Mouse (Mus musculus) telencephalon, adult 2 months (tissue): ENCODE data around the gene Tmem211.

Source experiments
- DNase-seq: peaks from one replicate; pipeline ENCODE4 v3.0.0-alpha.2; 2011; ENCODE audit warnings: low read depth, low spot score

The Tmem211 gene

GRCm38 (mm10) chr5:113212156-113212835, 14.4 kb upstream of the Tmem211 start:
- no peak for DNase-seq

GRCm38 (mm10) chr5:113214041-113214440, 12.7 kb upstream of the Tmem211 start:
- DNase-seq, result no peak

- DNase-seq, result no peak
Observed at GRCm38 (mm10) chr5:113214455-113214854, 12.3 kb upstream of the Tmem211 start.

- DNase-seq, result peak; percentile 52
Observed at GRCm38 (mm10) chr5:113215610-113216011, 11.1 kb upstream of the Tmem211 start.

- DNase-seq, result no peak
Observed at GRCm38 (mm10) chr5:113216328-113216960, 10.3 kb upstream of the Tmem211 start.

GRCm38 (mm10) chr5:113217076-113217475, 9.6 kb upstream of the Tmem211 start:
- no peak for DNase-seq

GRCm38 (mm10) chr5:113218617-113219235, 8.0 kb upstream of the Tmem211 start:
- no peak for DNase-seq

- DNase-seq, result no peak
Observed at GRCm38 (mm10) chr5:113219450-113219849, 7.3 kb upstream of the Tmem211 start.

- no peak for DNase-seq
Observed at GRCm38 (mm10) chr5:113219876-113220275, 6.8 kb upstream of the Tmem211 start.

GRCm38 (mm10) chr5:113220383-113221146, 6.1 kb upstream of the Tmem211 start:
- no peak for DNase-seq

GRCm38 (mm10) chr5:113221147-113221865, 5.4 kb upstream of the Tmem211 start, which contains the start of gene 2900026A02Rik:
Gene 2900026A02Rik (minus strand): TSS chr5:113221236.
- DNase-seq, result no peak

- DNase-seq, result no peak
Observed at GRCm38 (mm10) chr5:113223888-113224287, 2.8 kb upstream of the Tmem211 start.

- no peak for DNase-seq
Observed at GRCm38 (mm10) chr5:113225271-113225670, 1.4 kb upstream of the Tmem211 start.

- no peak for DNase-seq
Observed at GRCm38 (mm10) chr5:113225686-113226435, 848 bp upstream of the Tmem211 start.

GRCm38 (mm10) chr5:113230196-113230595, 3.5 kb downstream of the Tmem211 start:
- DNase-seq, result no peak

- DNase-seq, result no peak
Observed at GRCm38 (mm10) chr5:113249263-113249930, 22.7 kb downstream of the Tmem211 start.

GRCm38 (mm10) chr5:113250806-113251205, 24.1 kb downstream of the Tmem211 start:
- peak; percentile 28 for DNase-seq

- no peak for DNase-seq
Observed at GRCm38 (mm10) chr5:113265637-113266036, 38.9 kb downstream of the Tmem211 start.

- no peak for DNase-seq
Observed at GRCm38 (mm10) chr5:113268246-113268645, 41.5 kb downstream of the Tmem211 start.

- no peak for DNase-seq
Observed at GRCm38 (mm10) chr5:113270043-113270442, 43.3 kb downstream of the Tmem211 start.
